Mouse (Mus musculus) ES-E14 (cell line): ENCODE results near the gene Psg16.

Experiments used
- CHD2 ChIP-seq: IDR thresholded peaks from 2 replicates; pipeline ENCODE4 v1.6.1; 2014; ENCODE audit warnings: mild to moderate bottlenecking, low read depth, low read length, inconsistent platforms
- HCFC1 ChIP-seq: IDR thresholded peaks from 2 replicates; pipeline ENCODE4 v1.6.1; 2012; ENCODE audit warnings: low read length, inconsistent platforms, borderline replicate concordance; ENCODE audit not compliant: insufficient read depth
- MAFK ChIP-seq: IDR thresholded peaks from 2 replicates; pipeline ENCODE4 v1.6.1; 2014; ENCODE audit warnings: mild to moderate bottlenecking, low read depth, low read length, inconsistent platforms; ENCODE audit not compliant: insufficient read depth
- ZC3H11A ChIP-seq: IDR thresholded peaks from 2 replicates; pipeline ENCODE4 v1.6.1; 2012; ENCODE audit warnings: low read depth, mild to moderate bottlenecking, inconsistent platforms, low read length, borderline replicate concordance
- ZNF384 ChIP-seq: IDR thresholded peaks from 2 replicates; pipeline ENCODE4 v1.6.1; 2012; ENCODE audit warnings: low read depth, low read length, inconsistent platforms

- no peak for TF ChIP-seq CHD2
- TF ChIP-seq ZC3H11A, result no peak
- TF ChIP-seq ZNF384, result no peak
- TF ChIP-seq HCFC1, result no peak
- TF ChIP-seq MAFK, result no peak
These were observed 16.3 kb downstream of the Psg16 start for GRCm38 (mm10) chr7:17090058-17090585.
